Mouse (Mus musculus): Measurements from ENCODE around the gene Il21r. TPM values are rescaled to one million over a fixed set of nuclear protein-coding genes. Genes with fewer than 3 reads are reported as not detected.

Il21r gene
- total and polyA plus RNA-seq, 3 experiments = 103 to 252 (median 142) TPM

- TF ChIP-seq PAX5 (IDR thresholded peaks at IDR 0.05; ENCODE audit: low read length) (no peak), POLR2A (IDR thresholded peaks at IDR 0.05; ENCODE audit: low read depth, low read length) (0 out of 2 replicates have a peak, but pooled peaks have one; percentile 11), ZNF384 (IDR thresholded peaks at IDR 0.05; ENCODE audit: low read depth, low read length) (no peak), USF2 (conservative IDR thresholded peaks at IDR 0.05; ENCODE audit: low read depth, low read length) (no peak), TCF12 (IDR thresholded peaks at IDR 0.05; ENCODE audit: low read depth, low read length) (no peak)
Measured at GRCm38 (mm10) chr7:125608183-125608688, 5.0 kb downstream of the Il21r start (continued).

GRCm38 (mm10) chr7:125613579-125613978 is 10.3 kb downstream of the Il21r start:
- dilution Hi-C loops (cut with MboI; ENCODE audit: extremely low pct_ligation_motif_present, extremely low pct_unique_long_range_greater_than_20kb, low sequenced_read_pairs) = no loop called here

GRCm38 (mm10) chr7:125615453-125615852 is 12.2 kb downstream of the Il21r start:
- H3K27ac ChIP-seq (ENCODE audit: insufficient read depth, low read depth) = no peak overlapping the region
- H3K4me3 ChIP-seq (replicated peaks in 1 of 3; ENCODE audit: low read depth in 2 of 3, low read length in 2 of 3, poor library complexity in 1 of 3) = no peak overlapping the region
- H3K4me2 ChIP-seq (ENCODE audit: insufficient read depth, low read depth, poor library complexity, severe bottlenecking) = peak overlapping the region; percentile 4; the same call in 1 of the 2 replicates
- no peaks in the 10 kb centered on the region for H3K27me3 ChIP-seq (replicated peaks)
- in situ Hi-C loops (cut with MboI; ENCODE audit: low pct_ligation_motif_present, low pct_unique_long_range_greater_than_20kb, low sequenced_read_pairs) = no loop called here
- TF ChIP-seq MAZ (IDR thresholded peaks at IDR 0.05; ENCODE audit: low read depth, low read length) (no peak), UBTF (IDR thresholded peaks at IDR 0.05; ENCODE audit: low read depth, low read length) (no peak), JUN (IDR thresholded peaks at IDR 0.05; ENCODE audit: insufficient read depth, low read depth, low read length) (no peak), CHD1 (IDR thresholded peaks at IDR 0.05; ENCODE audit: low read depth, low read length) (no peak), POLR2A (IDR thresholded peaks at IDR 0.05; ENCODE audit: low read depth, low read length) (no peak), JUND (conservative IDR thresholded peaks at IDR 0.05; ENCODE audit: low read depth, low read length) (no peak), IRF4 (IDR thresholded peaks at IDR 0.05; ENCODE audit: low read depth, low read length) (no peak), MEF2A (IDR thresholded peaks at IDR 0.05; ENCODE audit: borderline replicate concordance, low read depth, low read length) (no peak)
- H3K9ac ChIP-seq (ENCODE audit: insufficient read depth, low read depth) = no peak overlapping the region
- H3K36me3 ChIP-seq (replicated peaks in 1 of 2; ENCODE audit: control insufficient read depth in 1 of 2, insufficient read depth in 1 of 2, low read length in 1 of 2) = peaks cover 65 to 84% of the 10 kb centered on the region in 2 experiments
- peaks cover 2% of the 10 kb centered on the region for H3K9me3 ChIP-seq (replicated peaks; ENCODE audit: low read length)
- dilution Hi-C loops (cut with MboI; ENCODE audit: extremely low pct_ligation_motif_present, extremely low pct_unique_long_range_greater_than_20kb, low sequenced_read_pairs) = no loop called here
- peaks cover 28 to 79% of the 10 kb centered on the region in 2 experiments for H3K4me1 ChIP-seq (ENCODE audit: control insufficient read depth in 1 of 2, insufficient read depth in 2 of 2)
- peaks cover 91% of the 10 kb centered on the region for H3K79me2 ChIP-seq (replicated peaks; ENCODE audit: control insufficient read depth, extremely low read depth, insufficient read depth, poor library complexity, severe bottlenecking)
- no peak for DNase-seq (ENCODE audit: extremely low read depth)

More at GRCm38 (mm10) chr7:125613579-125613978, 10.3 kb downstream of the Il21r start:
- H3K9me3 ChIP-seq (replicated peaks; ENCODE audit: low read length) = peaks cover 7% of the 10 kb centered on the region
- no peak for DNase-seq (ENCODE audit: extremely low read depth)
- H3K4me2 ChIP-seq (ENCODE audit: insufficient read depth, low read depth, poor library complexity, severe bottlenecking) = peak overlapping the region; percentile 18; the same call in 1 of the 2 replicates
- peaks cover 18 to 78% of the 10 kb centered on the region in 2 experiments for H3K4me1 ChIP-seq (ENCODE audit: control insufficient read depth in 1 of 2, insufficient read depth in 2 of 2)
- no peaks in the 10 kb centered on the region for H3K27me3 ChIP-seq (replicated peaks)
- in situ Hi-C loops (cut with MboI; ENCODE audit: low pct_ligation_motif_present, low pct_unique_long_range_greater_than_20kb, low sequenced_read_pairs) = no loop called here
- peak overlapping the region; percentile 74 for H3K27ac ChIP-seq (ENCODE audit: insufficient read depth, low read depth)
- H3K79me2 ChIP-seq (replicated peaks; ENCODE audit: control insufficient read depth, extremely low read depth, insufficient read depth, poor library complexity, severe bottlenecking) = peaks cover 91% of the 10 kb centered on the region
- peak overlapping the region; percentile 1; the same call in 1 of the 2 replicates for H3K9ac ChIP-seq (ENCODE audit: insufficient read depth, low read depth)
- peak overlapping the region in 1 of 3 experiments; percentile 21 for H3K4me3 ChIP-seq (replicated peaks in 1 of 3; ENCODE audit: low read depth in 2 of 3, low read length in 2 of 3, poor library complexity in 1 of 3)
- H3K36me3 ChIP-seq (replicated peaks in 1 of 2; ENCODE audit: control insufficient read depth in 1 of 2, insufficient read depth in 1 of 2, low read length in 1 of 2) = peaks cover 59 to 83% of the 10 kb centered on the region in 2 experiments
- TF ChIP-seq CHD1 (IDR thresholded peaks at IDR 0.05; ENCODE audit: low read depth, low read length) = 0 out of 2 replicates have a peak, but pooled peaks have one; percentile 57
- TF ChIP-seq JUND (conservative IDR thresholded peaks at IDR 0.05; ENCODE audit: low read depth, low read length) = no peak
- no peak for TF ChIP-seq POLR2AphosphoS2 (IDR thresholded peaks at IDR 0.05; ENCODE audit: low read depth, low read length)
- no peak for TF ChIP-seq CTCF (conservative IDR thresholded peaks at IDR 0.05 in 1 of 2, IDR thresholded peaks at IDR 0.05 in 1 of 2; ENCODE audit: low read depth in 2 of 2, low read length in 2 of 2)
- no peak for TF ChIP-seq ETS1 (conservative IDR thresholded peaks at IDR 0.05; ENCODE audit: low read depth, low read length)
- no peak for TF ChIP-seq MYC (IDR thresholded peaks at IDR 0.05; ENCODE audit: low read depth, low read length)
- TF ChIP-seq NRF1 (IDR thresholded peaks at IDR 0.05; ENCODE audit: low read depth, low read length) = no peak
- TF ChIP-seq USF2 (conservative IDR thresholded peaks at IDR 0.05; ENCODE audit: low read depth, low read length) = no peak
